Mouse (Mus musculus) forebrain, embryonic 11.5 days (tissue): Measurements from ENCODE around the gene Mypop. TPM values are rescaled to one million over a fixed set of nuclear protein-coding genes. Genes with fewer than 3 reads are reported as not detected.

Source experiments
- ATAC-seq: fragments of 200-750 bp; cut with Nextera tagmentation; replicated peaks from 2 replicates; pipeline ENCODE4 v1.8.0; 2017; ENCODE audit warnings: moderate TSS enrichment; ENCODE audit not compliant: low FRiP score
- DNase-seq: peaks from one replicate; pipeline ENCODE4 v3.0.0-alpha.2; 2017; ENCODE audit warnings: low spot score
- H3K27ac ChIP-seq: fragments of 300-500 bp; sonication (generic); 2 replicates; pipeline ENCODE4 v1.5.1; 2014; ENCODE audit warnings: low read depth, low read length
- H3K27me3 ChIP-seq: fragments of 300-500 bp; sonication (generic); 2 replicates; pipeline ENCODE4 v1.6.1; 2014; ENCODE audit warnings: mild to moderate bottlenecking, low read length, mixed read lengths; ENCODE audit not compliant: control insufficient read depth, insufficient read depth
- H3K36me3 ChIP-seq: fragments of 300-500 bp; sonication (generic); 2 replicates; pipeline ENCODE4 v1.6.1; 2014; ENCODE audit warnings: mild to moderate bottlenecking, low read length, moderate library complexity, mixed read lengths; ENCODE audit not compliant: control insufficient read depth, insufficient read depth
- H3K4me1 ChIP-seq: fragments of 300-500 bp; sonication (generic); replicated peaks from 2 replicates; pipeline ENCODE4 v1.6.1; 2014; ENCODE audit warnings: low read length, mixed read lengths; ENCODE audit not compliant: control insufficient read depth, insufficient read depth
- H3K4me2 ChIP-seq: fragments of 300-500 bp; sonication (generic); 2 replicates; pipeline ENCODE4 v1.6.1; 2014; ENCODE audit warnings: low read depth, mild to moderate bottlenecking, low read length, moderate library complexity, mixed read lengths; ENCODE audit not compliant: severe bottlenecking
- H3K4me3 ChIP-seq: fragments of 300-500 bp; sonication (generic); 2 replicates; pipeline ENCODE4 v1.5.1; 2014; ENCODE audit warnings: low read depth, low read length
- H3K9ac ChIP-seq: fragments of 300-500 bp; sonication (generic); 2 replicates; pipeline ENCODE4 v1.6.1; 2014; ENCODE audit warnings: low read length
- H3K9me3 ChIP-seq: fragments of 300-500 bp; sonication (generic); 2 replicates; pipeline ENCODE4 v1.6.1; 2016; ENCODE audit warnings: low read length, mixed read lengths; ENCODE audit not compliant: control insufficient read depth
- WGBS: fragments of 180-500 bp; shearing (Covaris S2); extraction: QIAGEN DNeasy Blood & Tissue Kit; methylation state at CpG from one replicate; pipeline ENCODE4 v1.1.7; 2014; 5-methylcytosine and 5-hydroxymethylcytosine counted together
- polyA plus RNA-seq: library from polyadenylated mRNA; unstranded; fragments of >200 nt; fragmentation: Nextera tagmentation; extraction: Ambion mirVana; gene quantifications from 2 replicates; pipeline ENCODE4 v1.2.1, GENCODE M21; 2014

Gene Mypop
- polyA plus RNA-seq, 1 experiment from 2014 or later: 4.7 TPM

GRCm38 (mm10) chr7:19029084-19029653, 38.1 kb downstream of the Mypop start:
- 59% methylated on average over 6 of the region's 6 CpGs for WGBS
- 0 out of 2 replicates have a peak, but pooled peaks cover 2% of the 10 kb centered on the region for H3K4me1 ChIP-seq
- peak; percentile 80 for DNase-seq
- H3K36me3 ChIP-seq: peaks cover 17% of the 10 kb centered on the region; the same call in 1 of the 2 replicates
- ATAC-seq: peak; percentile 49
- no peak overlapping the region for H3K4me2 ChIP-seq
- no peak overlapping the region for H3K9ac ChIP-seq
- H3K4me3 ChIP-seq: no peak overlapping the region
- no peaks in the 10 kb centered on the region for H3K27me3 ChIP-seq
- no peak overlapping the region for H3K27ac ChIP-seq
- H3K9me3 ChIP-seq: no peaks in the 10 kb centered on the region

DNA sequence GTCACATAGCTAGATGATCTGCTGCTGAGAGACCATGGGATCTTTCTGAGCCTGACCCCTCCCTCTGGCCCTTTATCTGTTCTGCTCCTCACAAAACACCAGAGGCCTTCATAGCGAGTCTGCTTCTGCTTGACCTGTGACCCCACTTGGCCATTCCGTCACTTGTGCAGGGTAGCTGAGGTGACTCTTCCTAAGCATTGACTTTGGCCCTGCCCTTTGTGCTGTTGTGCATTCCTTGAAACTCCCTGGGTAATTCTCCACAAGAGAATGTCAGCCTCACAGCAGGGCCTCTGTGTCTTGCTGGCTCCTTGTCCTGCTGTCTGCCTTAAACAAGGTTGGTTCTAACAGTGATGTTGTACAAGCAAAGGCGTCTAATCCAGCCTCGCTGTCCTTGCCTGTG, 40.6 kb downstream of the Mypop start:
- H3K27me3 ChIP-seq: no peaks in the 10 kb centered on the region
- 71% methylated on average over 4 of the region's 4 CpGs for WGBS
- H3K4me1 ChIP-seq: no peaks in the 10 kb centered on the region
- no peak for ATAC-seq
- H3K4me3 ChIP-seq: no peak overlapping the region
- H3K9me3 ChIP-seq: no peaks in the 10 kb centered on the region
- no peak for DNase-seq
- peaks cover 17% of the 10 kb centered on the region; the same call in 1 of the 2 replicates for H3K36me3 ChIP-seq
- H3K4me2 ChIP-seq: no peak overlapping the region
- H3K27ac ChIP-seq: no peak overlapping the region
- H3K9ac ChIP-seq: no peak overlapping the region

DNA sequence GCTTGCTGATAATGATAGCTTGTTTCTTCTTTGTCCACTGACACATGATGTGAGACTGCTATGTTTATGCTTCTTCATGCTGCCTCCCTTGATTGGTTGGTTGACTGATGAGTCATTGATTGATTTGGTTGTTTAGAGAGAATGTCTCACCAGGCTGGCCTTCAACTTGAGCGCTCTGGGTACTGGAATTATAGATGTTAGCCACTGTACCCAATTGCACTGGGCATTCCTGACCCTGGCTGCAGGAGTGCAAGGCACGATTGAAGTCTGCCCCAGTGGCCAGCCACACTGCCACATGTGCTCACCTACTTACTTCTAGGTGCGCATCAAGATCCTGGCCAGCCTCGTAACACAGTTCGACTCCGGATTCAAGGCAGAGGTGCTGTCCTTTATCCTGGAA, 53.6 kb downstream of the Mypop start:
- no peak for DNase-seq
- H3K36me3 ChIP-seq: peaks cover 43% of the 10 kb centered on the region
- WGBS: 97% methylated on average over 6 of the region's 6 CpGs

GRCm38 (mm10) chr7:19046286-19047069, 55.4 kb downstream of the Mypop start:
- Histone ChIP-seq H3K9me3 (no peaks in the 10 kb centered on the region), H3K27ac (no peak overlapping the region), H3K4me2 (no peak overlapping the region), H3K9ac (no peak overlapping the region), H3K4me1 (no peaks in the 10 kb centered on the region), H3K4me3 (no peak overlapping the region), H3K36me3 (peaks cover 40% of the 10 kb centered on the region), H3K27me3 (no peaks in the 10 kb centered on the region)
- DNase-seq (no peak), ATAC-seq (no peak)
- 91% methylated on average over 9 of the region's 11 CpGs for WGBS

More for the DNA sequence above, 53.6 kb downstream of the Mypop start:
- Histone ChIP-seq H3K4me1 (no peaks in the 10 kb centered on the region), H3K9me3 (no peaks in the 10 kb centered on the region), H3K27me3 (no peaks in the 10 kb centered on the region), H3K9ac (no peak overlapping the region), H3K27ac (no peak overlapping the region), H3K4me3 (no peak overlapping the region), H3K4me2 (no peak overlapping the region)
- no peak for ATAC-seq

- WGBS: 92% methylated on average over 14 of the region's 14 CpGs
- DNase-seq: no peak
Measured at GRCm38 (mm10) chr7:19048006-19048527, 57.0 kb downstream of the Mypop start.

DNA sequence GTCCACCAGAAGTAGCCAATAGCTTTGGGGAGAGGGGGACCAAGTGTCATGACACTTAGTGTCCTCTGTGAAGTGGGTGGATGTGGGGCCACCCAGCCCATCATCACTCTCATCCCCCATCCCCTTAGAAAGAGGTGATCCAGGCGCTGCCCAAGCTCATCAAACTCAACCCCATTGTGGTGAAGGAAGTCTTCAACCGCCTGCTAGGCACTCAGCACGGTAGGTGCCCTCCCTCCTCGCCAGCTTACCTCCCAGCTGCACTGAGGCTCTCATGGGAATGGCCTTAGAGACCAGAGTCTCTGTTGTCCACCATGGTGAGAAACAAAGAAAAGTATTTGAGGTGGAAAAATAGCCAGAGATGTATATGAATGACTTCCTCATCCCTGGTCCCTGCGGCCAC, 58.2 kb downstream of the Mypop start:
- Histone ChIP-seq H3K36me3 (peaks cover 34% of the 10 kb centered on the region), H3K4me1 (no peaks in the 10 kb centered on the region), H3K9me3 (no peaks in the 10 kb centered on the region), H3K4me3 (no peak overlapping the region), H3K27me3 (no peaks in the 10 kb centered on the region), H3K4me2 (no peak overlapping the region), H3K9ac (no peak overlapping the region), H3K27ac (no peak overlapping the region)
- whole genome bisulfite sequencing: 88% methylated on average over 5 of the region's 5 CpGs
- ATAC-seq: no peak
- DNase-seq: no peak

More at GRCm38 (mm10) chr7:19048006-19048527, 57.0 kb downstream of the Mypop start:
- H3K9me3 ChIP-seq: no peaks in the 10 kb centered on the region
- H3K27me3 ChIP-seq: no peaks in the 10 kb centered on the region
- no peaks in the 10 kb centered on the region for H3K4me1 ChIP-seq
- peaks cover 36% of the 10 kb centered on the region for H3K36me3 ChIP-seq
- no peak overlapping the region for H3K4me3 ChIP-seq
- no peak overlapping the region for H3K27ac ChIP-seq
- H3K4me2 ChIP-seq: no peak overlapping the region
- no peak overlapping the region for H3K9ac ChIP-seq
- no peak for ATAC-seq

- H3K9ac ChIP-seq: no peak overlapping the region
- ATAC-seq: no peak
- no peaks in the 10 kb centered on the region for H3K9me3 ChIP-seq
- peaks cover 28% of the 10 kb centered on the region for H3K36me3 ChIP-seq
- DNase-seq: no peak
- H3K4me1 ChIP-seq: no peaks in the 10 kb centered on the region
- 86% methylated on average over 8 of the region's 8 CpGs for WGBS
- no peak overlapping the region for H3K27ac ChIP-seq
- H3K27me3 ChIP-seq: no peaks in the 10 kb centered on the region
- H3K4me2 ChIP-seq: no peak overlapping the region
- no peak overlapping the region for H3K4me3 ChIP-seq
Measured at GRCm38 (mm10) chr7:19050172-19050571, 59.1 kb downstream of the Mypop start.

- Histone ChIP-seq H3K9ac (no peak overlapping the region), H3K4me1 (no peaks in the 10 kb centered on the region), H3K36me3 (peaks cover 22% of the 10 kb centered on the region), H3K27ac (no peak overlapping the region), H3K4me3 (no peak overlapping the region), H3K4me2 (no peak overlapping the region), H3K27me3 (no peaks in the 10 kb centered on the region), H3K9me3 (no peaks in the 10 kb centered on the region)
- WGBS: 75% methylated on average over 4 of the region's 4 CpGs
- DNase-seq (no peak), ATAC-seq (no peak)
Measured at GRCm38 (mm10) chr7:19051161-19051560, 60.1 kb downstream of the Mypop start.
